Mouse (Mus musculus) small intestine, adult 2 months (tissue): Measurements from ENCODE around the gene Myt1l.

ENCODE experiments used
- CTCF ChIP-seq: fragments of 200-500 bp; IDR thresholded peaks from 2 replicates; pipeline ENCODE4 v1.5.1; 2012; ENCODE audit warnings: low read depth, mild to moderate bottlenecking, control low read depth, inconsistent platforms, low read length, moderate library complexity, mixed read lengths; ENCODE audit not compliant: insufficient replicate concordance, insufficient read length; ENCODE audit errors: extremely low read depth
- POLR2A ChIP-seq: fragments of 200-500 bp; IDR thresholded peaks from 2 replicates; pipeline ENCODE4 v1.6.1; 2012; ENCODE audit warnings: low read depth, mild to moderate bottlenecking, control low read depth, inconsistent platforms, low read length, moderate library complexity

- TF ChIP-seq CTCF: no peak
- TF ChIP-seq POLR2A: no peak
Observed at GRCm38 (mm10) chr12:29604659-29605058, 76.5 kb downstream of the Myt1l start.
